Mouse (Mus musculus) adrenal gland, postnatal 36 days (tissue): ENCODE measurements around the gene Kcnk5. TPM values are rescaled to one million over a fixed set of nuclear protein-coding genes. Genes with fewer than 3 reads are reported as not detected.

Experiments
- DNase-seq, 2 experiments: peaks; one replicate each; pipeline ENCODE4 v3.0.0; 2021; ENCODE audit warnings: mixed read lengths in 1 of 2
- total RNA-seq, 2 experiments: library from RNA; stranded (reverse); gene quantifications; 2 replicates each; pipeline ENCODE4 v1.2.3; 2021

The Kcnk5 gene
- total RNA-seq, 2 experiments from 2014 or later, result 8.6 to 13.9 TPM

DNA sequence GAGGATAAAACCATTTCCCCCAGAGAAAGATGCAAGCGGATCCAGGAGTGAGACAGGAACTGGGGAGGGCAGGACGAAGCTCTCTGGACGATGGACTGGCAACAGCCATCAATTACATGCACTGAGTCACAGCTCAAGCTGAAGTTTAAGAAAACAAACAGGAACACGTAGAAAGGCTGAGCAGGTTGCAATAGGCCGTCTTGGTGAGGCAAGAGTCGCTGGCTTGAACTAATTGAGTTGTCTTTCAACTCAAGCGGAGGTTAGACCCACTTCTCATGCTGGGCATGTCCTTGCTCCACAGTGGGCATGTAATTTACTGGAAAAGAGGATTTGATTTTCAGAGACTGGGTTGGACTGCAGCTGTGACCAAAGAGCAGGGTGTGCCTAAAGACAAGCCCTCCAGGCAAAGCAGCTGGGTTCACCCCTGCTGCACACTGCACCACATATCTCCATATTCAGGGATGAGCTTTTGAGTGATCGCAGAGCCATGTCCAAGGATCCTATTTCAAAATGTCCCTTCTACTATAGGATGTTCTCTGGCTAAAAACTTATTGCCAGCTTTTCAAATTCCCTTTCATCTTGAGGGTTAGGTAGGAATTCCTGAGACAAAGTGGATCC is 19.6 kb upstream of the Kcnk5 start:
- peak; percentile 52 for DNase-seq

DNA sequence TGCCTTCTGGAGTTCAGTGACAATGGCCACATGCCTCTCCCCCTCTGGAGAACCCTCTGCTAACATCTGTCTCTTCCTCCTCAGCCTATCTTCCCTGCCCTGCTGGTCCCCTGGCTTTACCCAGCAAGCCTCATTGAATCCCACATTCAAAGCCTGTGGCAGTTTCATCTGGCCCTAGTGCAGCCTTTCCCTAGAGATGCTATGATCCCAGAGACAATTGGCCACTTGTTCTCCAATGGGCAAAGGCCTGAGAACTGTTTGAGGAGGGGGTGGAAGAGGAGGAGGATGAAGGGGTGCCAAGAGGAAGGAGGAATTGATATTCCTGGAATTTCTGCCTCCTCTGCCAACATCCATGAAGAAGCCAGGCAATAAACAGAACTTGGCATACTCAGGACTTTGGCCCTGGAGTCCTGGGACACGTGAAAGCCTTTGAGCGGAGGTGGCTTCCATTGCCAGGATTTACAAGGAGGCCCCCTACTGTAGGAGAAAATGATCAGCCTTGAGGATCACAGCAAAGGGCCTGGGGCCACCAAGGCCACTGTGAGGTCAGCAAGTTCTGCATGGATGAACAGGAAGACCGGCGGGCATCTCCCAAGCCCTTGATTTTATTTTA is 11.6 kb upstream of the Kcnk5 start:
- DNase-seq, result no peak

DNA sequence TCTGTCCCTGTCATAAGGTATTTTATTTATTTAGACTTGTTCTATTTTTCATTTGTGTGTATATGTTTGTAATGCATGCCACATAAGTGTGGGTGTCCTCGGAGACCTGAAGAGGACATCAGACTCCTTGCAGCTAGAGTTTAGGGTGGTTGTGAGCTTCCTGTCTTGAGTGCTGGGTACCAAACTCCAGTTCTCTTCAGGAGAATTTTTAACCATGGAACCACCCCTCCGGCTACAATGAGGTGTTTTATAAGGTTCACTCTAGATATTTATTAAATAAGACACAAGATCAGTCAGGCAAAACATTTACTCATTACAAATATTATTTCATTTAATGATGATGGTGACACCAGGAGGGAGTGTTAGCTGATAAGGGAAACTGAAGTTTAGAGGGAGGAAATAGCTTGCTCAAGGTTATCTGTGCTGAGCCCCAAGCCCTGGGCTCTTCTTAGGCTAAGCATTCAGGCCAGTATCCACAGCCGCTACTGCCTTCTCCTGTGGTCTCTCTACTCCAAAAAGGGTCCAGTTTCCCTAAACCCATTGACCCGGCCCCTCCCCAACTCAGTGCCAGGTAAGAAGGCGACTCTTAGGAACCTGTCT is 9.6 kb upstream of the Kcnk5 start:
- no peak for DNase-seq

DNA sequence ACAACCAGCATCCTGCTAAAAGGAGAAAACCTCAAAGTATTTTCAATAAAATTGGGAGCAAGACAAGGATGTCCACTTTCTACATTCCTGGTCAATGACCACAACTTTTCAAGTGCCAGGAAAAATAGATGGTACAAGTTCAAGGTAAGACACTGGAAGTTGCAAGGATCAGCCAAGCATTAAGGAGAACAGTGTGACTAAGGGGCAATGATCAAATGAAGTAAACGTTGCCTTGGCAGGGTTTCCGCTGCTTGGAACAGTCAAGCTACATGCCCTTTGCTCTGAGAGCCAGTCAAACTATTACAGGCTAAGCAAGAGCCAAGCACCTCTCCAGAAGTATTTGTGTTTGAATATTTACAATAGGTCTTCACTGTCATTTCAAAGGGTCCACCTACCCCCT is 8.1 kb upstream of the Kcnk5 start:
- DNase-seq, result peak; percentile 50 to 52

DNA sequence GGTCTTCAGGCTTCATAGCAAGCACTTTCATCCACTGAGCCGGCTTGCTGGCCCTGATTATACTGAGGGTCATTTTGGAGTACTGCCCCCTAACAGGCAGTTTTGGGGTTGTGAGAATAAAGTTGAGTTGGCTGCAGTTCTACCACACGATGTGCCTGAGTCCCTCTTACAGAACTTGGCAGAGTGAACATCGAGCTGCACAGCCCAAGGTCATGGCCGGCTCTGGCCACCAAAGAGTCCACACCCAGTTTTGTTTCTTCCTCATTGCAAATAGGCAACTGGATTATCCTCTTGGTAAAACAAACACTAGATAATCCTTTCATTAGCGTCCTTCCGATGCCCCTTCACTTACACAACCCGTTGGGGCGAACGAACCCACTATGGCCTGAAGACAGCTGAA is 3.8 kb upstream of the Kcnk5 start:
- peak; percentile 53 to 66 for DNase-seq

DNA sequence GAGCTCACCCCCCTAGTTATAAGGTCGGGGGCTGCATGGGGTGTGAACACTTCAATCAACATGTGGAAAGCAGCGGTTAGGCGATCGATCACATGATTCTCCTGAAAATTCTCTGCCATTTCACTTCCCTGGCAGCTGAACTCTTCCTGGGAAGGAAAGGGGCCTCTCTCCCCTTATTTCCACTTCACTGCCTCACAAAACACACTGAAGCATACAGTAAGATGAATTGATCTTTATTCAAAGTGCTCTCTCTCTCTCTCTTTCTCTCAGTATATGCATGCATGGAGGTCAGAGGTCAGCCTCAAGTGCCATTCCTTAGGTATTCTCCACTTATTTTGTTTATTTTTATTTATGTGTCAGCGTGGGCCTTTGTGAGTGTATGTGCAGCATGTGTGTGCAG is 2.1 kb upstream of the Kcnk5 start:
- no peak for DNase-seq

DNA sequence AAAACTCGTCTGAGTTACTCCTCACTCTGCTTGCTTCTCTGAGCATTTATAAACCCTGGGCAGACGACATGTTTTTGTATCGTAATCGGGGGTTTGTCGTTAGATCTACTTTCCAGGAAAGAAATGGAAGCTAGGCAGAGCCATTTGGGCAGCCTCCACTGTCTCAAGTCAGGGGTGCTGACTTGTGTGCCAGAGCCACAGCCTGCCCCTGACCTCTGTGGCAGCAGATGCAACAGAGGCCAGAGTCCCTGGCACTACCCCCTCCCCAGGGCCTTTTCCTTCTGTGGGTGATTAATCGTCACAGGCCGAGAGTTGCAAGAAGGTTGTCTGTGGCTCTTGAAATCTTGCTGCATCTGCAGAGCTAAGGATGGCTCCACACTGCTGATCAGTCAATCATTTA is 987 bp upstream of the Kcnk5 start:
- DNase-seq, result peak in 1 of 2 experiments; percentile 50

DNA sequence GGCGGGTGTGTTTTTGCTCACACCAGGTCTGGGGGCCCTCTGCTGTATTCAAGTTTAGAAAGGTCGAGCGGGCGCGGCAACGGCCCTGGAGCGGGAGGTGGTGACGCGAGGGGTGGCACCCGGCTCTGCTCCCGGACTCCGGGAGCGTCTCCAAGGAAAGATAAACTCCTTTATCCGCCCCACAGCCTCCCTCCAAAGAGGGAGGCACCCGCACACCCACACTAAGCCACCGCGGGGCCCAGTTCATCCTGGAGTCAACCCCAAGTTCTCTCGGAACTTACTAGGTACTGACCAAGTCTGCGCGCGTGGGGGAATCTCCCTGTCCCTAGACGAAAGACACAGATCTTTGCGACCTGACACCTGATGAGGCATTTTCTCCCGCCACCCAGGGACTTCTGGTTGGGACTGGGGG is 852 bp downstream of the Kcnk5 start:
- DNase-seq, result peak; percentile 70

DNA sequence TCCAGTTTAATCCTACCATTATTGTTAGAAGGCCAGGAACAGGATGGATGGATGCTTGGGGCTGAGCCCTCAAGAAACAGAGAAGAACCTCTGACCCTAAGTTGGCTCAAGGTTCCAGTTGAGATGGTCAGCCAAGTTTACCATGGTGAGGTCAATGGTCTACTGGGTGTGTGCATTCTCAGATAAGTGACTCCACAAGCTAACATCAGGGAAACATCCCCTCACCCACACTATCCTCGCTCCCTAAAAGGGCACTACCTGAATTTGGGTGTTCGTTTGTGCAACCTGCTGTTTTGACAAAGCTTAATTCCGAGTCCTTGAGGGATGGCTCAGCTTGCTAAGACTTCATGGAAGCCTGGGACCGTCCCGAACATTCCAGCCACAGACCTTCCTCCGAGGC is 1.3 kb downstream of the Kcnk5 start:
- DNase-seq, result no peak

DNA sequence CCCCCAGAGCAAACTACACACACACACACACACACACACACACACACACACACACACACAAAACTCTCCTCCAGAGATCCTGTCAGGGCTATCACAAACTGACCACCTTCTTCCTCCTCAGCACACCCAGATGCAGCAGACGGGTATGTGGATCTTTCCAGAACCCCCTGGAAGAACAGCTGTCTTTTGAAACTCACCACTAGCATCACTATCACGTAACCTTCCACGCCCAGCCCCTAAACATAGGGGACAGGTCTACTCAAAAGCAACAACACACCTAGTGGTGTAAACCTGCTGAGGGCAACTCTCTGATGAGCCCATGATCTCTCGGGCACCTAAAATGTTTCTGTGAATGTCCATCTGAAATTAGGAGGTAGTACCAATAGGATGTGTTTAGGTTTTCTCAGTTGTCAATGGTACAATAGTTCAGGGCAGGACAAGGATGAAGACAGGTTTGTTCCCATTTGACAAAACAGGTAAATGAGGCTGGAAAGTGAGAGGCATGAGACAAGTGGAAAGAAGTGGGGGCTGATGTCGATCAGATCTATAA is 1.8 kb downstream of the Kcnk5 start:
- no peak for DNase-seq

DNA sequence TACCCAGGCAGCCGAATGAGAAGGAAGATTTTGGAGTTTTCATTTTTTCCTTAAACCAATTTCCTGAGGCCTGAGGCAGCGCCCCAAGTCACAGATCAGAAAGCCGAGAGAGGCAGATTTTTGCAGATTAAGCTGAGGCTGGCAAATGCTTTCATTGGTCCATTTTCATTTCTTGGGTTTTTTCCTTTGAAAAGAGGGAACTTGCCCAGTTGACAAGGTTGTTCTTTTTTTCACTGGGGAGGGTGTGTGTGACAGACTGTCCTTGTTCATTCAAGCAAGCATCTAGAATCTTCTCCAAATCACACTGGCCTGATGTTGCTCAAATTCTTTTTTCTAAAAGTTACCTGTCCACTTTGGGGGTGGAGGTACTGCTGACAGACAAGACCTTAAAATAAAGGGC is 2.5 kb downstream of the Kcnk5 start:
- no peak for DNase-seq

DNA sequence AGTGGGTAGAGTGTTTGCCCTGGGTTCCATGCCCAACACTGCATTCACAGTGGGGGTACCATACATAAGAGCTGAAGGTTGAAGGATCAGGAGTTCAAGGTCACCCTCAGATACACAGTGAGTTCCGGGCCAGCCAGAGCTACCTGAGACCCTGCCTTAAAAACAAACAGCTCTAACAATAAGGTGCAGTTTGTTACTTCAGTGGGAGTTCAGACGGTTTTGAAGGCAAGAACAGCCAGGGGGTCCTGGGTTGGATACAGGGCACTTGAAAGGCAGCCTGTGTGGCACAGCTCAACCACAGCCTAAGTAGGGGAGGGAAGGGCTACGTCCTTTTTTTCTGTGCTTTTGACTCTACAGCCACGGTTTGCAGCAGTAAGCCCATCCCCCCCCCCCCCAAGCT is 3.0 kb downstream of the Kcnk5 start:
- no peak for DNase-seq

DNA sequence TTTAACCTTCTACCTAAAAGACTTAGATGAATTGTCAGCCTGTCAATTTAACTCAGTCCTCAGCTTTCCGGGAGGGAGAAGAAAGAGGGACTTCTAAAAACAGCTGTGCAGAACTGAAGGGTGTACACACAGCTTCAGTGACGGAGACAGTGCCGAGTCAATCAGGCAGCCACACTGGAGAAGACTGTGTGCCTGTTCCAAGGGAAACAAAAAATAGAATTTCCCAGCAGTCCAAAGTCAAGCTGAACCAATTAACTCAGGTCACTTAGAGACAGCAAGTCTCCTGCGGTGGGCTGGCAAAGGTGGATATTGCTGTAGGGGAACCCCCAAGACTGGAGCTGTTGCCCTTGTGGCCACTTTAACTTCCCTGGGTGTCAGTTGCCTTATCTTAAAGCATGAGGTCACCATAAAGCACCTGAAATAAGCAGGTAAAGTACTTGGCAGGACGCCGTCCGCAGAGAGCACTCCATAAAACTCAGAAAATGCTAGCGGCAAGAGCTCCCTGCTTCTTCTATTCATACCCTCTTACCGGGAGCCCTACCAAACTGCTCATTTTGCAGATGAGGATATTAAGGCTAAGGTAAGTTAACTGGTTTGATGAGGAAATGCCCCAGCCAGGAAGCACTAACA is 4.0 kb downstream of the Kcnk5 start:
- no peak for DNase-seq

DNA sequence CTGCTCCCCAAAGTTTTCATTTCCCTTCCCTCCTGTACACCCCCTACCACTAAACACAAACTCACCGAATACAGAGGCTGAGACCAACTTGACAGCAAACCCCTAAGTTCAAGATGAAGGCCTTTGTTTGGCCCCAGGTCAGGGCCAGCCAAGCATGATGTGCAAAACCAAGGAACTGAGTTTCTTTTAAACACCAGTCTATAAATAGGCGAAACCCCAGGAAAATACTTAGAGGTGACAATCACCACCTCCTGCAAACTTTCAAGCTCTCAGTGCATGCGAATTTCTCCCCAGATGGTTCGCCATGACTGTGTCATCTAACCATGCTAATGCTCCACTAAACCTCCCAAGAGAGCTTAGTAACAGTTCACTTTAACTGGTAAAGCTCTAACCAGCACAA is 5.9 kb downstream of the Kcnk5 start:
- no peak for DNase-seq

DNA sequence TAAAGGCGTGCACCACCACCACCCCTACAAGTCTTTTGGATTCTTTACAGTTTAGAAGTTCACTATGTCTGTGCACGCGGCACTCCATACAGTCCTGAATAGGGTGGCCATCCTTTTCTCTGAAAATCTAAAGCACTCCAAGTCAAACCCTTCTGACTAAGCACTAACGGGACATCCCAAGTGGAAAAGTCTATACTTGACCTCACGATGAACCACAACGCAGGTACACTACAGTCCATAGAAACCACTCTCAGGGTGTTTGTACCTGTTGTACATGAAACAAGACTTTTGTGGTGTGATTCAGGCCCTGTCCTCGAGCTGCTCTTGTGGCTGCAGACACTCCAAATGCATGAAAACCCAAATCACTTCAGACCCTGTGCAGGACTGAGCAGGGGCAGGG is 6.5 kb downstream of the Kcnk5 start:
- DNase-seq, result no peak

DNA sequence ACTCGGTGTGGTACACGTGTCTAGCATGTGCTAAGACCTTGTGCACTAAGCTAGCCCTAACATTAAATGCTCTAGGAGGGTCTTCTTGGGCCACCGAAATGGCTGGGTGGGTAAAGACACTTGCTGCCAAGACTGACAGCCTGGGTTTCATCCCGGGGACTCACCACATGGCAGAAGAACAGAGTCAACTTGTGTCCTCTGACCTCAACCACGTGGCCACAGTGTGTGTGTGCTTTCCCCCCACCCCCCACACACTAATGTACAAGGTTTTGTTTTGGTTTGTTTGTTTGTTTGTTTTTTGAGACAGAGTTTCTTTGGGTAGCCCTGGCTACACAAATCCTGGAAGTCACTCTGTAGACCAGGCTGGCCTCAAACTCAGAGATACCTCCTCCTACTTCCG is 6.9 kb downstream of the Kcnk5 start:
- no peak for DNase-seq

DNA sequence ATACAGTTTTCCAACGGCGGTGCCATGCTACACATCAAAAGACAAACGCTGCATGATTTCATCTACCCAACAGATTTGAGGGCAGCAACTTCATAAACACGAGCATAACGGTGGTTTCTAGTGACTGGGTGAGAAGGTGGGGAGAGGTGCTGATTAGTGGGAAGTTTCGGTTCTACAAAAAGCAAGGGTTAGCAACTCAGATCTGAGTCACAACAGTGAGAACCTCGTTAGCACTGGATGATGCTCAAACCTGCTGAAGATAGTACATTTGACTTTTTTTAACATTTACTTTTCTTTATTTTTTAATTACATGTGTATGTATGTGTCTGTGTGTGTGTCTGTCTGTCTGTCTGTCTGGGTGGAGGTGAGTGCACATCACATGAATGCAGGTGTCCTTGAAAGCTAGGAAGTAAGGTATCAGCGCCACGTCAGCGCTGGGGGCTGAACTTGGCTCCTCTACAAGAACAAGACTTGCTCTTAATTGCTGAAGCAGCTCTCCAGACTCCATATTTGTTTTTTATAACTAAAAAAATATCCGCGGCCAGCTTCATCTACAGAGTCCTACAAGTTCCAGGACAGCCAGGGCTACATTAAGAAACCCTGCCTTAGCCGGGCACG is 7.6 kb downstream of the Kcnk5 start:
- DNase-seq, result no peak

DNA sequence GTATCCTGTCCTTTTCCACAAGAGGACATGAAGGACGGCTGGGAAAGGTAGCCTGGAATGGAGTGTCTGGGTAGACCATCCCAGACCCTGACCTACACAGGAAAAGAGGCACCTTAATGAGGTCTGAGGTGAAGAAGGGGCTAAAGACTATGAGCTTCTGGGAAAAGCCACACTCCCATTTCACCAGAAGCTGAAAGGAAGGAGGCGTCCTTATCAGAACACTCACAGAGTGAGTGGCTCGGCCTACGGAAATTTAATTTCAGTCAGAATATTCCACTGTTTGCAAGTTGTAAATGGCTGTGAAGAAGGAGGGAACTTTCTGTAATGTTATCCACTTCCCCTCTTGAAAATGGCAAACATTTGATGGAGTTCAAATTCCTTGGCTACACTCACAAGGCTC is 8.7 kb downstream of the Kcnk5 start:
- no peak for DNase-seq

DNA sequence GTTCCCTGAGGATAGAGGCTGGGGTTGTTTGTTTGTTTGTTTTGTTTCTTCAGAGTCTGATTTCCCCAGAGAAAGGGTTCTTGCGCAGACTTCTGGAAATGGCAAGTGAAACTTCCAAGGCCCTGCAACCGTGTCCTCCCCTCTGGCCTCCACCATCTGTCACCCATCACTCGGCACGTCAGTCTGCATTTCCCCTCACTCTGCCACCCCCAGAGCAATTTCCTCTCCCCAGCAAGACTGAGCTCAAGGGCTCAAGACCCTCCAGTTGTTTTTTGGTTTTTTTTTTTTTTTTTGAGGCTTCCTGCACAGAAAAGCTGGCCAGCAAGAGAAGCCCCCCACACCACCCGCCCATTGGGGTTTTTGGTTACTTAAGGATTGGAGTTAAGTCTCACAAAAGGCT is 9.1 kb downstream of the Kcnk5 start:
- no peak for DNase-seq

DNA sequence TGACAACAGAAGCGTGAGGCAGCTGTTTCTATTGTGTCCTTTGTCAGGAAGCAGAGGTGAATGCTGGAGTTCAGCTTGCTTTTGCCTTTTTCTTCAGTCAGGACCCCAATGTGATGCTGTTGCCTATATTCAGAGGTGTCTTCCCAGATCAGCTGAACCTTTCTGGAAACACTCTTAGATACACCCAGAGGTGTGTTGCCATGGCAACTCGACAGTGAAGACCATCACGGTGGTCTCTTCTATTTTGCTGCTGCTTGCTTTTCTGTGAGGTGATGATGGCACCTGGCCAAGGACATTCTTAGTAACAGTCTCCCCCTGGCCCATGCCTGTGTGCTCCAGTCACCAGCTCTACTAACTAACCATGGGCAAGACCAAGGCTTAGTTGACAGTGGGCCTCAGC is 9.8 kb downstream of the Kcnk5 start:
- no peak for DNase-seq

DNA sequence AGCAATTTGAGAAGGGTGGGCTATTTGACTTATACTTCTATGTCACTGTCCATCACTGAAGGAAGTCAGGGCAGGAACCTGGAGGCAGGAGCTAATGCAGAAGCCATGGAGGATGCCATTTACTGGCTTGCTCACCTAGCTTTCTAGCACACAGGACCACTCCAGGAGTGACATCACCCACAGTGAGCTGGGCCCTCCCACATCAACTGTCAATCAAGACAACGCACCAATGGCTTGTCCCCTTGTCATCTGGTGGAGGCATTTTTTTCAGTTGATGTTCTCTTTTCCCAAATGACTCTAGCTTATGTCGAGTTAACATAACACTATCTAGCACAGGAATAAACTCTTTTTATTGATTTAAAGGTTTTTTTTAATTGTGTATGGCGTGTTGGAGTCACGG is 12.4 kb downstream of the Kcnk5 start:
- DNase-seq, result no peak

DNA sequence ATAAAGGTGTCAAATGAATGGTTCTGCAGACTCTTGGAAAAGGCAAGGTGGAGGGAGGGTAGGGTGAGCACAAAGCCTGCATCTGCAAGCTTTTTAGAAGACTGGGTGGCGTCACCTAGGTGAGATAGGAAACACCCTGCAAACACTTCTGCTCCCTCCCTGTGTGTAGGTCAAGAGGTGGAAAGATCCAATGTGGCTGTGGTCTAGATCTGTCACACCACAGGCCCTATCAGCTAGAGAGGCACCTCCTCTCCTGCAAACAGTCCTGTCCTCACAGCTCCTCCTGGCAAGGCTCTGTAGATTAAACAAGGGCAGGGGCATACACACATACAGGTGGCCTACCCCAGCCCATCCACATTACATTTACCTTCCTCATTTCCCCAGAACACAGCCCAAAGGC is 13.1 kb downstream of the Kcnk5 start:
- no peak for DNase-seq

DNA sequence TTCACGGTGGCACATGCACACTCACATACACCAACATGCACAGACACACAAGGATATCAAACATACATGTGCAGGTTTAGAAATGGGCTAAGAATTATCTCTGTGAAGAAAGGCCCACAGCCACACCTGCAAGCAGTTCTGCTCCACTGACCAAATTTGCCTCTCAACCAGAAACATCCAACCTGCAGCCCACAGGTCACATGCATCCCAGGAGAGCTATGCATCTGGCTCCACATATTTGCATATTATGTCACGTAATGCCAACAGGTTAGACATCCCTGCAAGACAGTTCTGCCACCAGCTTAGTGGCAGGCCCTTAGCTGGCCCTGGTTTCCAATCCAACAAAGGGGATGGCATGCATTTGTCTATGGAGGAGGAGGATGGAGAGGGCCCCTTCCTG is 13.6 kb downstream of the Kcnk5 start:
- DNase-seq, result no peak
